21 mouse cellular contexts compared by ENCODE assay signal in the genomic region with DNA sequence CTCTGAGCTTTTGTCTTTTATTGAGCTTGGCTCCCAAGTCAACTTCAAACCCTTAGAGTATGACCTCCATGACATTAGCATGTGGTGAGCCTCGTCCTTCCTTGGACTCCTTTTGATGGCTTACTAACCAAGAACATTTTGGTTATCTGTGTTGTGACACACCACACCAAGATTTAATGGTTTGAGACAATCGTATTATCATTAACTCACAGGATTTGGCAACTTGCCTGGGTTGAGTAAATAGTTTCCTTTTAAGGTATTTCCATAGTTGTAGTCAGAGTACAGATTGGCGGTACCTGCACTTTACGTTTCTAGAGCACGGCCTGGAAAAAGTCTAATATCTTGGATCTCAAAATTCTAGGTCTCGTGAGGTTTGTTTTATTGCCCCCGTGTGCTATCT.
DNase-seq lines count a peak whose midpoint lies in the region; ATAC-seq and TF ChIP-seq lines count a peak whose summit lies in the region.
"Had no signal": no experiment of that assay in that cellular context is flagged by ENCODE, and none has a peak within 500 bp of the region (broad histone marks: within the 10 kb centered on the region; RNA-seq: fewer than 3 reads in every experiment).

No protein-coding gene starts in this region.

- H3K4me1 ChIP-seq in intestine, embryonic 16.5 days (ENCODE audit: control insufficient read depth, insufficient read depth, low read length): no peaks in the 10 kb centered on the region
- H3K4me1 ChIP-seq in intestine, embryonic 15.5 days (replicated peaks): no peaks in the 10 kb centered on the region
- H3K4me1 ChIP-seq in liver, adult 2 months (ENCODE audit: control insufficient read depth, insufficient read depth, low read length): no peaks in the 10 kb centered on the region
- H3K4me1 ChIP-seq in liver, postnatal 0 days (ENCODE audit: insufficient read depth): no peaks in the 10 kb centered on the region
- no peaks in the 10 kb centered on the region for H3K4me1 ChIP-seq in forebrain, embryonic 11.5 days (replicated peaks; ENCODE audit: control insufficient read depth, insufficient read depth, low read length)
- no peaks in the 10 kb centered on the region for H3K4me1 ChIP-seq in forebrain, embryonic 10.5 days
- H3K4me1 ChIP-seq: embryonic facial prominence, embryonic 10.5 days; forebrain, embryonic 15.5 days; hindbrain, embryonic 12.5 days had no signal

- H3K36me3 ChIP-seq in intestine, embryonic 16.5 days (ENCODE audit: control insufficient read depth, insufficient read depth, low read length): no peaks in the 10 kb centered on the region
- H3K36me3 ChIP-seq in intestine, embryonic 15.5 days: no peaks in the 10 kb centered on the region
- H3K36me3 ChIP-seq in liver, adult 2 months (ENCODE audit: control insufficient read depth, insufficient read depth, low read length): no peaks in the 10 kb centered on the region
- no peaks in the 10 kb centered on the region for H3K36me3 ChIP-seq in liver, postnatal 0 days (replicated peaks; ENCODE audit: insufficient read depth, low read length)
- H3K36me3 ChIP-seq in forebrain, embryonic 11.5 days (ENCODE audit: control insufficient read depth, insufficient read depth, low read length): no peaks in the 10 kb centered on the region
- no peaks in the 10 kb centered on the region for H3K36me3 ChIP-seq in forebrain, embryonic 10.5 days (replicated peaks)
- H3K36me3 ChIP-seq: embryonic facial prominence, embryonic 10.5 days; forebrain, embryonic 15.5 days; hindbrain, embryonic 12.5 days had no signal

- H3K9me3 ChIP-seq in intestine, embryonic 16.5 days (ENCODE audit: control insufficient read depth, low read length): no peaks in the 10 kb centered on the region
- H3K9me3 ChIP-seq in intestine, embryonic 15.5 days: no peaks in the 10 kb centered on the region
- H3K9me3 ChIP-seq in liver, postnatal 0 days (ENCODE audit: low read length): no peaks in the 10 kb centered on the region
- no peaks in the 10 kb centered on the region for H3K9me3 ChIP-seq in forebrain, embryonic 11.5 days (ENCODE audit: control insufficient read depth, low read length)
- H3K9me3 ChIP-seq in forebrain, embryonic 10.5 days: no peaks in the 10 kb centered on the region
- H3K9me3 ChIP-seq: embryonic facial prominence, embryonic 10.5 days; forebrain, embryonic 15.5 days; hindbrain, embryonic 12.5 days had no signal

- no peak overlapping the region for H3K4me3 ChIP-seq in intestine, embryonic 16.5 days (ENCODE audit: low read length)
- H3K4me3 ChIP-seq in intestine, embryonic 15.5 days (replicated peaks): no peak overlapping the region
- H3K4me3 ChIP-seq in liver, adult 2 months (ENCODE audit: insufficient read depth, low read depth, low read length): no peak overlapping the region
- no peak overlapping the region for H3K4me3 ChIP-seq in liver, postnatal 0 days (ENCODE audit: low read depth, low read length)
- no peak overlapping the region for H3K4me3 ChIP-seq in forebrain, embryonic 11.5 days (ENCODE audit: low read depth, low read length)
- no peak overlapping the region for H3K4me3 ChIP-seq in forebrain, embryonic 10.5 days
- H3K4me3 ChIP-seq: embryonic facial prominence, embryonic 10.5 days; forebrain, embryonic 15.5 days; hindbrain, embryonic 12.5 days had no signal

- ATAC-seq in intestine, embryonic 16.5 days: peak; percentile 36; the same call in 1 of the 2 replicates
- no peak for ATAC-seq in intestine, embryonic 15.5 days
- no peak for ATAC-seq in liver, postnatal 0 days
- peak; percentile 37; the same call in 1 of the 2 replicates for ATAC-seq in megakaryocyte progenitor cell, adult 5-6 weeks (replicated peaks; ENCODE audit: poor library complexity)
- ATAC-seq in forebrain, embryonic 11.5 days (replicated peaks; ENCODE audit: low FRiP score): no peak
- ATAC-seq: forebrain, embryonic 15.5 days; hindbrain, embryonic 16.5 days had no signal

- TF ChIP-seq CTCF in liver, adult 2 months (IDR thresholded peaks at IDR 0.05; ENCODE audit: low read depth, low read length): no peak
- no peak for TF ChIP-seq CTCF in liver, postnatal 0 days (IDR thresholded peaks at IDR 0.05; ENCODE audit: low read depth)

- no peak for TF ChIP-seq EP300 in liver, postnatal 0 days (IDR thresholded peaks at IDR 0.05; ENCODE audit: low read depth)

- H3K9ac ChIP-seq in intestine, embryonic 16.5 days (ENCODE audit: low read depth, low read length): no peak overlapping the region
- no peak overlapping the region for H3K9ac ChIP-seq in intestine, embryonic 15.5 days
- no peak overlapping the region for H3K9ac ChIP-seq in liver, adult 2 months (ENCODE audit: low read depth, low read length)
- H3K9ac ChIP-seq in liver, postnatal 0 days (replicated peaks): no peak overlapping the region
- H3K9ac ChIP-seq in forebrain, embryonic 11.5 days (ENCODE audit: low read length): no peak overlapping the region
- H3K9ac ChIP-seq: forebrain, embryonic 15.5 days; hindbrain, embryonic 12.5 days had no signal

- H3K27ac ChIP-seq in intestine, embryonic 16.5 days (ENCODE audit: low read length): no peak overlapping the region
- no peak overlapping the region for H3K27ac ChIP-seq in intestine, embryonic 15.5 days
- H3K27ac ChIP-seq in liver, adult 2 months (replicated peaks; ENCODE audit: insufficient read depth, low read depth, low read length): no peak overlapping the region
- H3K27ac ChIP-seq in liver, postnatal 0 days (ENCODE audit: low read depth): no peak overlapping the region
- H3K27ac ChIP-seq in forebrain, embryonic 11.5 days (ENCODE audit: low read depth, low read length): no peak overlapping the region
- no peak overlapping the region for H3K27ac ChIP-seq in forebrain, embryonic 10.5 days
- H3K27ac ChIP-seq: embryonic facial prominence, embryonic 10.5 days; forebrain, embryonic 15.5 days; hindbrain, embryonic 12.5 days had no signal

- WGBS in intestine, embryonic 16.5 days: 62% methylated on average over 7 of the region's 7 CpGs
- WGBS in intestine, embryonic 15.5 days: 49% methylated on average over 7 of the region's 7 CpGs
- WGBS in liver, adult 2 months: 47% methylated on average over 7 of the region's 7 CpGs
- WGBS in liver, postnatal 0 days (ENCODE audit: insufficient replicate concordance): 50% methylated on average over 7 of the region's 7 CpGs
- WGBS in forebrain, embryonic 11.5 days: 88% methylated on average over 7 of the region's 7 CpGs
- WGBS in forebrain, embryonic 10.5 days: 96% methylated on average over 7 of the region's 7 CpGs

- no peaks in the 10 kb centered on the region for H3K79me2 ChIP-seq in liver, adult 2 months (ENCODE audit: control insufficient read depth, insufficient read depth, low read length)

- no peak for TF ChIP-seq POLR2A in liver, adult 2 months (IDR thresholded peaks at IDR 0.05; ENCODE audit: extremely low read depth, insufficient read depth, low read length)

- H3K27me3 ChIP-seq in intestine, embryonic 16.5 days (replicated peaks; ENCODE audit: control insufficient read depth, insufficient read depth, low read length): no peaks in the 10 kb centered on the region
- no peaks in the 10 kb centered on the region for H3K27me3 ChIP-seq in intestine, embryonic 15.5 days (replicated peaks)
- no peaks in the 10 kb centered on the region for H3K27me3 ChIP-seq in liver, adult 2 months (ENCODE audit: control insufficient read depth, insufficient read depth, low read length)
- H3K27me3 ChIP-seq in liver, postnatal 0 days (ENCODE audit: insufficient read depth, low read length): no peaks in the 10 kb centered on the region
- H3K27me3 ChIP-seq in forebrain, embryonic 11.5 days (ENCODE audit: control insufficient read depth, insufficient read depth, low read length): no peaks in the 10 kb centered on the region
- H3K27me3 ChIP-seq in forebrain, embryonic 10.5 days (ENCODE audit: poor library complexity, severe bottlenecking): no peaks in the 10 kb centered on the region
- H3K27me3 ChIP-seq: forebrain, embryonic 15.5 days; hindbrain, embryonic 12.5 days had no signal

- no peak overlapping the region for H3K4me2 ChIP-seq in intestine, embryonic 16.5 days (ENCODE audit: low read depth, low read length)
- no peak overlapping the region for H3K4me2 ChIP-seq in intestine, embryonic 15.5 days (replicated peaks)
- no peak overlapping the region for H3K4me2 ChIP-seq in liver, postnatal 0 days (ENCODE audit: low read depth, low read length)
- no peak overlapping the region for H3K4me2 ChIP-seq in forebrain, embryonic 11.5 days (ENCODE audit: low read depth, low read length, severe bottlenecking)
- H3K4me2 ChIP-seq: forebrain, embryonic 15.5 days; hindbrain, embryonic 12.5 days had no signal

- DNase-seq in liver, adult 2 months (ENCODE audit: extremely low read depth, low read depth, low spot score): peak; percentile 20
- no peak for DNase-seq in liver, postnatal 0 days
- DNase-seq in MEL-GATA-1-ER (ENCODE audit: extremely low read depth, low read depth): peak; percentile 28
- no peak for DNase-seq in forebrain, embryonic 11.5 days (ENCODE audit: low spot score)
- no peak for DNase-seq in forebrain, embryonic 10.5 days (ENCODE audit: extremely low spot score, low spot score)
- DNase-seq: adrenal gland, adult 2 months; adrenal gland, postnatal 25 days; cerebellum, adult 18-20 months; cerebellum, adult 9-11 months; cerebellum, postnatal 36 days; gastrocnemius, postnatal 36 days; heart, adult 11 months; heart, postnatal 10 days; heart, postnatal 4 days had no signal

Comparison
In these comparisons a context has a peak if more than half of its experiments do, and no peak if none do; other contexts are left out.
1. ATAC-seq: peak in intestine, embryonic 16.5 days (single experiment) and megakaryocyte progenitor cell, adult 5-6 weeks (single experiment); none in intestine, embryonic 15.5 days (single experiment), liver, postnatal 0 days (single experiment) and forebrain, embryonic 11.5 days (single experiment).
2. DNase-seq: peak in liver, adult 2 months (single experiment) and MEL-GATA-1-ER (single experiment); none in liver, postnatal 0 days (single experiment), forebrain, embryonic 11.5 days (single experiment) and forebrain, embryonic 10.5 days (single experiment).